Mouse (Mus musculus): Measurements from ENCODE around the gene Plekha1. TPM values are rescaled to one million over a fixed set of nuclear protein-coding genes. Genes with fewer than 3 reads are reported as not detected.

The Plekha1 gene
- polyA plus RNA-seq, 1 experiment from 2014 or later: 34.9 TPM

- peak; percentile 85 for ATAC-seq (ENCODE audit: low FRiP score)
- 0 out of 2 replicates have a peak within 1 kb of the TSS, but pooled peaks have one; percentile 22 for H3K9ac ChIP-seq
- H3K27me3 ChIP-seq: peaks cover 85% of the 10 kb centered on the region
- no peaks in the 10 kb centered on the region for H3K9me3 ChIP-seq
- no peak within 1 kb of the TSS for H3K27ac ChIP-seq
- peak within 1 kb of the TSS; percentile 71 for H3K4me2 ChIP-seq
- peak within 1 kb of the TSS; percentile 53 for H3K4me3 ChIP-seq (replicated peaks)
- H3K36me3 ChIP-seq (replicated peaks): no peaks in the 10 kb centered on the region
- under 1% methylated on average over 69 of the region's 70 CpGs for WGBS
- H3K4me1 ChIP-seq: peaks cover 17% of the 10 kb centered on the region
Observed at GRCm38 (mm10) chr7:130935793-130936471, 70.4 kb downstream of the Plekha1 start, which contains the start of gene Htra1. TSS of gene Htra1 (plus strand) at chr7:130936111.

GRCm38 (mm10) chr7:130936472-130936951, 71.0 kb downstream of the Plekha1 start:
- H3K4me3 ChIP-seq (replicated peaks): peak overlapping the region; percentile 53
- H3K9ac ChIP-seq: no peak overlapping the region
- no peak for ATAC-seq (ENCODE audit: low FRiP score)
- 1% methylated on average over 45 of the region's 49 CpGs for WGBS
- H3K9me3 ChIP-seq: no peaks in the 10 kb centered on the region
- H3K4me2 ChIP-seq: peak overlapping the region; percentile 71
- H3K27me3 ChIP-seq: peaks cover 88% of the 10 kb centered on the region
- peaks cover 17% of the 10 kb centered on the region for H3K4me1 ChIP-seq
- H3K27ac ChIP-seq: no peak overlapping the region
- no peaks in the 10 kb centered on the region for H3K36me3 ChIP-seq (replicated peaks)

- no peaks in the 10 kb centered on the region for H3K9me3 ChIP-seq
- H3K36me3 ChIP-seq (replicated peaks): no peaks in the 10 kb centered on the region
- no peak overlapping the region; the same call in 1 of the 2 replicates for H3K4me3 ChIP-seq (replicated peaks)
- peaks cover 84% of the 10 kb centered on the region for H3K27me3 ChIP-seq
- H3K9ac ChIP-seq: no peak overlapping the region
- no peak for ATAC-seq (ENCODE audit: low FRiP score)
- WGBS: 28% methylated on average over 12 of the region's 12 CpGs
- H3K4me1 ChIP-seq: peaks cover 17% of the 10 kb centered on the region
- H3K27ac ChIP-seq: no peak overlapping the region
- H3K4me2 ChIP-seq: no peak overlapping the region
Observed at GRCm38 (mm10) chr7:130937266-130937841, 71.8 kb downstream of the Plekha1 start.

- no peak overlapping the region for H3K27ac ChIP-seq
- WGBS: 62% methylated on average over 4 of the region's 4 CpGs
- no peak overlapping the region for H3K4me2 ChIP-seq
- H3K9me3 ChIP-seq: no peaks in the 10 kb centered on the region
- H3K4me1 ChIP-seq: peaks cover 17% of the 10 kb centered on the region
- no peak overlapping the region for H3K4me3 ChIP-seq (replicated peaks)
- no peak overlapping the region for H3K9ac ChIP-seq
- ATAC-seq (ENCODE audit: low FRiP score): no peak
- no peaks in the 10 kb centered on the region for H3K36me3 ChIP-seq (replicated peaks)
- peaks cover 79% of the 10 kb centered on the region for H3K27me3 ChIP-seq
Observed at GRCm38 (mm10) chr7:130938005-130938404, 72.4 kb downstream of the Plekha1 start.

- peaks cover 70% of the 10 kb centered on the region for H3K27me3 ChIP-seq
- H3K36me3 ChIP-seq (replicated peaks): no peaks in the 10 kb centered on the region
- H3K4me2 ChIP-seq: no peak overlapping the region
- H3K27ac ChIP-seq: no peak overlapping the region
- H3K4me1 ChIP-seq: peaks cover 17% of the 10 kb centered on the region
- WGBS: 87% methylated on average over 8 of the region's 8 CpGs
- ATAC-seq (ENCODE audit: low FRiP score): no peak
- H3K9me3 ChIP-seq: no peaks in the 10 kb centered on the region
- H3K9ac ChIP-seq: no peak overlapping the region
- no peak overlapping the region for H3K4me3 ChIP-seq (replicated peaks)
Observed at GRCm38 (mm10) chr7:130938896-130939295, 73.3 kb downstream of the Plekha1 start.

GRCm38 (mm10) chr7:130940733-130941132, 75.2 kb downstream of the Plekha1 start:
- WGBS: 88% methylated on average over 8 of the region's 8 CpGs
- H3K27me3 ChIP-seq: peaks cover 52% of the 10 kb centered on the region
- no peaks in the 10 kb centered on the region for H3K36me3 ChIP-seq (replicated peaks)
- H3K27ac ChIP-seq: no peak overlapping the region
- no peaks in the 10 kb centered on the region for H3K9me3 ChIP-seq
- ATAC-seq (ENCODE audit: low FRiP score): no peak
- peaks cover 12% of the 10 kb centered on the region for H3K4me1 ChIP-seq
- H3K9ac ChIP-seq: no peak overlapping the region
- H3K4me3 ChIP-seq (replicated peaks): no peak overlapping the region
- H3K4me2 ChIP-seq: no peak overlapping the region

- Histone ChIP-seq H3K9ac (no peak overlapping the region), H3K4me3 (replicated peaks) (no peak overlapping the region), H3K9me3 (no peaks in the 10 kb centered on the region), H3K27ac (no peak overlapping the region), H3K4me1 (no peaks in the 10 kb centered on the region), H3K36me3 (replicated peaks) (no peaks in the 10 kb centered on the region), H3K4me2 (no peak overlapping the region), H3K27me3 (peaks cover 25% of the 10 kb centered on the region)
- no peak for ATAC-seq (ENCODE audit: low FRiP score)
- 88% methylated on average over 9 of the region's 9 CpGs for WGBS
Observed at GRCm38 (mm10) chr7:130943280-130943895, 77.8 kb downstream of the Plekha1 start.

- H3K4me3 ChIP-seq (replicated peaks): no peak overlapping the region
- no peaks in the 10 kb centered on the region for H3K36me3 ChIP-seq (replicated peaks)
- H3K9ac ChIP-seq: no peak overlapping the region
- H3K4me2 ChIP-seq: no peak overlapping the region
- H3K27ac ChIP-seq: no peak overlapping the region
- no peak for ATAC-seq (ENCODE audit: low FRiP score)
- H3K9me3 ChIP-seq: no peaks in the 10 kb centered on the region
- peaks cover 10% of the 10 kb centered on the region for H3K27me3 ChIP-seq
- 90% methylated on average over 11 of the region's 11 CpGs for WGBS
- H3K4me1 ChIP-seq: no peaks in the 10 kb centered on the region
Observed at GRCm38 (mm10) chr7:130944766-130945475, 79.4 kb downstream of the Plekha1 start.

- Histone ChIP-seq H3K36me3 (replicated peaks) (no peaks in the 10 kb centered on the region), H3K27me3 (peaks cover 5% of the 10 kb centered on the region), H3K9ac (no peak overlapping the region), H3K27ac (no peak overlapping the region), H3K9me3 (no peaks in the 10 kb centered on the region), H3K4me3 (replicated peaks) (no peak overlapping the region), H3K4me2 (no peak overlapping the region), H3K4me1 (no peaks in the 10 kb centered on the region)
- ATAC-seq (ENCODE audit: low FRiP score): no peak
- WGBS: 81% methylated on average over 3 of the region's 3 CpGs
Observed at GRCm38 (mm10) chr7:130945730-130946129, 80.2 kb downstream of the Plekha1 start.

- ATAC-seq (ENCODE audit: low FRiP score): no peak
- no peaks in the 10 kb centered on the region for H3K4me1 ChIP-seq
- no peak overlapping the region for H3K27ac ChIP-seq
- WGBS: 89% methylated on average over 12 of the region's 12 CpGs
- no peak overlapping the region for H3K9ac ChIP-seq
- H3K27me3 ChIP-seq: no peaks in the 10 kb centered on the region
- H3K36me3 ChIP-seq (replicated peaks): no peaks in the 10 kb centered on the region
- no peaks in the 10 kb centered on the region for H3K9me3 ChIP-seq
- H3K4me3 ChIP-seq (replicated peaks): no peak overlapping the region
- H3K4me2 ChIP-seq: no peak overlapping the region
Observed at GRCm38 (mm10) chr7:130946303-130946702, 80.7 kb downstream of the Plekha1 start.

GRCm38 (mm10) chr7:130948563-130949208, 83.1 kb downstream of the Plekha1 start:
- H3K4me3 ChIP-seq (replicated peaks): no peak overlapping the region
- no peak overlapping the region for H3K27ac ChIP-seq
- no peak overlapping the region for H3K9ac ChIP-seq
- H3K4me2 ChIP-seq: no peak overlapping the region
- H3K4me1 ChIP-seq: no peaks in the 10 kb centered on the region
- H3K36me3 ChIP-seq (replicated peaks): no peaks in the 10 kb centered on the region
- H3K27me3 ChIP-seq: no peaks in the 10 kb centered on the region
- WGBS: 64% methylated on average over 5 of the region's 5 CpGs
- ATAC-seq (ENCODE audit: low FRiP score): no peak
- no peaks in the 10 kb centered on the region for H3K9me3 ChIP-seq

GRCm38 (mm10) chr7:130949331-130949751, 83.8 kb downstream of the Plekha1 start:
- Histone ChIP-seq H3K4me2 (no peak overlapping the region), H3K4me3 (replicated peaks) (no peak overlapping the region), H3K27me3 (no peaks in the 10 kb centered on the region), H3K9ac (no peak overlapping the region), H3K27ac (no peak overlapping the region), H3K36me3 (replicated peaks) (no peaks in the 10 kb centered on the region), H3K9me3 (no peaks in the 10 kb centered on the region), H3K4me1 (no peaks in the 10 kb centered on the region)
- 64% methylated on average over 7 of the region's 8 CpGs for WGBS
- no peak for ATAC-seq (ENCODE audit: low FRiP score)
